Mouse (Mus musculus): Measurements from ENCODE around the gene Grem2. TPM values are rescaled to one million over a fixed set of nuclear protein-coding genes. Genes with fewer than 3 reads are reported as not detected.

Gene Grem2
- polyA plus RNA-seq, 2 experiments, result 0.06 to 0.09 TPM

DNA sequence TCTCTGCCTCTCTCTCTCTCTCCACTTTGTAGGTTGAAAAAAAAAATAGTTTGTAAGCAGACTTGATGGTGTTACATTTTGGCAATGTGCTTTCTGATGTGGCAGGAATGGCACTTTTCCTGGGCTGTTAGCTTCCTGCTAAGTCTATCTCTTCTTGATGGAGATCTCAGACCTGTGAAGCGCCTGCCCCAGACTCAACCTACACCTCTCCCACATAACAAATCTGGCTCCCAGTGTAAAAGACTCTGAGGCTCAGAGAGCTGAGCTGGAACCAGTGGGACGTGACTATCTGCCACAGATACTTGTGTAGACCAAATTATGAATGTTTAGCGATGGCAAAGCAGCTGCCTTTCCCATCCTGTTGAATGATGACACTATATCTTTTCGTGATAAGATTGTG, 109.8 kb downstream of the Grem2 start:
- Histone ChIP-seq H3K4me2 (ENCODE audit: low read depth) (no peak overlapping the region), H3K27me3 (ENCODE audit: control insufficient read depth, insufficient read depth, low read length) (no peaks in the 10 kb centered on the region), H3K36me3 (replicated peaks; ENCODE audit: control insufficient read depth, insufficient read depth, low read depth) (no peaks in the 10 kb centered on the region), H3K4me1 (replicated peaks; ENCODE audit: control insufficient read depth in 2 of 2, insufficient read depth in 2 of 2, low read length in 1 of 2) (no peaks in the 10 kb centered on the region), H3K9ac (replicated peaks) (no peak overlapping the region), H3K9me3 (ENCODE audit: control insufficient read depth, low read length) (no peaks in the 10 kb centered on the region), H3K27ac (no peak overlapping the region), H3K4me3 (ENCODE audit: insufficient read depth in 1 of 2, low read depth in 2 of 2, low read length in 2 of 2) (no peak overlapping the region)
- TF ChIP-seq EP300 (IDR thresholded peaks at IDR 0.05; ENCODE audit: low read depth) (no peak), CTCF (IDR thresholded peaks at IDR 0.05; ENCODE audit: low read depth) (no peak)
- WGBS (ENCODE audit: insufficient replicate concordance), result 48% methylated on average over 4 of the region's 4 CpGs
- ATAC-seq (ENCODE audit: insufficient read depth) (no peak), DNase-seq (ENCODE audit: low read depth in 3 of 3, low spot score in 3 of 3) (no peak)

- Histone ChIP-seq H3K9ac (replicated peaks) (no peak overlapping the region), H3K4me1 (replicated peaks; ENCODE audit: control insufficient read depth in 2 of 2, insufficient read depth in 2 of 2, low read length in 1 of 2) (no peaks in the 10 kb centered on the region), H3K9me3 (ENCODE audit: control insufficient read depth, low read length) (no peaks in the 10 kb centered on the region), H3K4me3 (ENCODE audit: insufficient read depth in 1 of 2, low read depth in 2 of 2, low read length in 2 of 2) (no peak overlapping the region), H3K27me3 (ENCODE audit: control insufficient read depth, insufficient read depth, low read length) (no peaks in the 10 kb centered on the region), H3K4me2 (ENCODE audit: low read depth) (no peak overlapping the region), H3K27ac (no peak overlapping the region), H3K36me3 (replicated peaks; ENCODE audit: control insufficient read depth, insufficient read depth, low read depth) (no peaks in the 10 kb centered on the region)
- DNase-seq (ENCODE audit: low read depth in 3 of 3, low spot score in 3 of 3) (no peak), ATAC-seq (ENCODE audit: insufficient read depth) (no peak)
- WGBS (ENCODE audit: insufficient replicate concordance), result 63% methylated on average over 2 of the region's 2 CpGs
- TF ChIP-seq CTCF (IDR thresholded peaks at IDR 0.05; ENCODE audit: low read depth), result no peak
- TF ChIP-seq EP300 (IDR thresholded peaks at IDR 0.05; ENCODE audit: low read depth), result no peak
These were observed 133.0 kb downstream of the Grem2 start for GRCm38 (mm10) chr1:174788617-174789016.

All from liver, embryonic 14.5 days (tissue).